In the genomic region with DNA sequence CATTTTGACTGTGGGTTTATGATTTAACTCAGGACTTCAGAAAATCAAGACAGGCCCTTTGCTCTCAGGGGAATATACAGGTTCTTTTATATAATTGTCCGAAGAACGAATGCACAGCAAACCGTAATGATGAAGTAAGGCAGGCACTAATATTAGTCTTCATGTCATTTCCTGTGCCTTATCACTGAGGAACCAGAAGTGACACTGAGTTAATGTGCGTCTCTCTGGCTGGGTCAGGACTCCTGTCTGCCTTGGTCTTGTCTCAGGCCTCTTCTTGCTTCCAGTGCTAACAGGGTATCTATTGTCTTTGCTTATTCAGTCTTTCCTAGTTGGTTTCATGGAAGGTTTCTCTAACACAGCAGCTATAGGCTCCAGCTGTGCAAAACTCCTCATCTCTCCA, we compare ENCODE assay signal across 13 mouse cellular contexts. TPM values are rescaled to one million over a fixed set of nuclear protein-coding genes. Genes with fewer than 3 reads are reported as not detected.
DNase-seq lines count a peak whose midpoint lies in the region; ATAC-seq and TF ChIP-seq lines count a peak whose summit lies in the region.
"Had no signal": no experiment of that assay in that cellular context is flagged by ENCODE, and none has a peak within 500 bp of the region (broad histone marks: within the 10 kb centered on the region; RNA-seq: fewer than 3 reads in every experiment).

No protein-coding gene starts in this region.

- no peaks in the 10 kb centered on the region for H3K36me3 ChIP-seq in forebrain, embryonic 14.5 days (ENCODE audit: control insufficient read depth, insufficient read depth, low read length)
- H3K36me3 ChIP-seq in forebrain, embryonic 16.5 days (ENCODE audit: control insufficient read depth, insufficient read depth) = no peaks in the 10 kb centered on the region
- H3K36me3 ChIP-seq in midbrain, embryonic 14.5 days (ENCODE audit: control insufficient read depth, insufficient read depth, low read length) = no peaks in the 10 kb centered on the region
- H3K36me3 ChIP-seq in midbrain, embryonic 15.5 days (replicated peaks) = no peaks in the 10 kb centered on the region
- H3K36me3 ChIP-seq in liver, embryonic 15.5 days (replicated peaks) = no peaks in the 10 kb centered on the region
- no peaks in the 10 kb centered on the region for H3K36me3 ChIP-seq in splenic B cell, adult 2 months (ENCODE audit: control insufficient read depth, insufficient read depth, low read length, poor library complexity, severe bottlenecking)
- H3K36me3 ChIP-seq: hindbrain, embryonic 15.5 days had no signal

- DNase-seq in forebrain, embryonic 14.5 days (ENCODE audit: low spot score) = no peak
- no peak for DNase-seq in midbrain, embryonic 14.5 days
- peak; percentile 13 for DNase-seq in splenic B cell, adult 2 months (ENCODE audit: low read depth, low spot score)
- DNase-seq in testis, postnatal 14 days (ENCODE audit: low spot score) = no peak
- DNase-seq in cerebellum, adult 2 months = no peak
- DNase-seq: cerebellum, adult 8-10 months; kidney, adult 11 months; kidney, postnatal 10 days; lung, postnatal 36 days had no signal

- H3K4me2 ChIP-seq in forebrain, embryonic 14.5 days (ENCODE audit: low read length) = no peak overlapping the region
- no peak overlapping the region for H3K4me2 ChIP-seq in forebrain, embryonic 16.5 days (ENCODE audit: low read length)
- H3K4me2 ChIP-seq in midbrain, embryonic 14.5 days (ENCODE audit: low read length) = no peak overlapping the region
- H3K4me2 ChIP-seq in midbrain, embryonic 15.5 days = no peak overlapping the region
- H3K4me2 ChIP-seq in liver, embryonic 15.5 days = no peak overlapping the region
- H3K4me2 ChIP-seq: hindbrain, embryonic 15.5 days had no signal

- no peak for TF ChIP-seq POLR2A in cerebellum, adult 2 months (IDR thresholded peaks at IDR 0.05; ENCODE audit: borderline replicate concordance, insufficient read depth, low read length)

- 63% methylated on average over 4 of the region's 4 CpGs for WGBS in forebrain, embryonic 14.5 days
- 39% methylated on average over 4 of the region's 4 CpGs for WGBS in forebrain, embryonic 16.5 days
- WGBS in midbrain, embryonic 14.5 days = 75% methylated on average over 4 of the region's 4 CpGs
- 52% methylated on average over 4 of the region's 4 CpGs for WGBS in midbrain, embryonic 15.5 days
- WGBS in liver, embryonic 15.5 days (ENCODE audit: insufficient replicate concordance) = 13% methylated on average over 4 of the region's 4 CpGs
- WGBS in cerebellum, adult 2 months = 71% methylated on average over 4 of the region's 4 CpGs

- H3K4me3 ChIP-seq in forebrain, embryonic 14.5 days (ENCODE audit: low read depth, low read length) = no peak overlapping the region
- no peak overlapping the region for H3K4me3 ChIP-seq in forebrain, embryonic 16.5 days (replicated peaks; ENCODE audit: low read length)
- H3K4me3 ChIP-seq in midbrain, embryonic 14.5 days (replicated peaks; ENCODE audit: low read depth, low read length) = no peak overlapping the region
- H3K4me3 ChIP-seq in midbrain, embryonic 15.5 days = no peak overlapping the region
- no peak overlapping the region for H3K4me3 ChIP-seq in liver, embryonic 15.5 days (replicated peaks)
- H3K4me3 ChIP-seq in cerebellum, adult 2 months (replicated peaks; ENCODE audit: insufficient read depth, low read depth, low read length) = no peak overlapping the region
- H3K4me3 ChIP-seq: hindbrain, embryonic 15.5 days had no signal

- H3K9ac ChIP-seq in forebrain, embryonic 14.5 days (ENCODE audit: low read length) = no peak overlapping the region
- no peak overlapping the region for H3K9ac ChIP-seq in forebrain, embryonic 16.5 days (replicated peaks; ENCODE audit: low read depth, low read length)
- no peak overlapping the region for H3K9ac ChIP-seq in midbrain, embryonic 14.5 days (replicated peaks; ENCODE audit: low read length)
- no peak overlapping the region for H3K9ac ChIP-seq in midbrain, embryonic 15.5 days
- no peak overlapping the region for H3K9ac ChIP-seq in liver, embryonic 15.5 days
- H3K9ac ChIP-seq: hindbrain, embryonic 15.5 days had no signal

- TF ChIP-seq CTCF in cerebellum, adult 2 months (IDR thresholded peaks at IDR 0.05; ENCODE audit: borderline replicate concordance, insufficient read depth, low read depth, low read length) = no peak

- peaks cover 10% of the 10 kb centered on the region; the same call in 1 of the 2 replicates for H3K4me1 ChIP-seq in forebrain, embryonic 14.5 days (ENCODE audit: control insufficient read depth, insufficient read depth, low read length)
- H3K4me1 ChIP-seq in forebrain, embryonic 16.5 days (replicated peaks; ENCODE audit: control insufficient read depth, insufficient read depth, low read length) = peaks cover 16% of the 10 kb centered on the region
- H3K4me1 ChIP-seq in midbrain, embryonic 14.5 days (ENCODE audit: control insufficient read depth, insufficient read depth, low read length) = peaks cover 8% of the 10 kb centered on the region; the same call in 1 of the 2 replicates
- H3K4me1 ChIP-seq in midbrain, embryonic 15.5 days = peaks cover 20% of the 10 kb centered on the region
- H3K4me1 ChIP-seq in liver, embryonic 15.5 days (replicated peaks) = peaks cover 19% of the 10 kb centered on the region
- H3K4me1 ChIP-seq in cerebellum, adult 2 months (ENCODE audit: control insufficient read depth, insufficient read depth, low read length) = no peaks in the 10 kb centered on the region

- H3K9me3 ChIP-seq in forebrain, embryonic 14.5 days (replicated peaks; ENCODE audit: control insufficient read depth, low read length) = no peaks in the 10 kb centered on the region
- no peaks in the 10 kb centered on the region for H3K9me3 ChIP-seq in forebrain, embryonic 16.5 days (ENCODE audit: control insufficient read depth, low read length)
- H3K9me3 ChIP-seq in midbrain, embryonic 14.5 days (ENCODE audit: control insufficient read depth, low read length) = no peaks in the 10 kb centered on the region
- H3K9me3 ChIP-seq in midbrain, embryonic 15.5 days = no peaks in the 10 kb centered on the region
- no peaks in the 10 kb centered on the region for H3K9me3 ChIP-seq in liver, embryonic 15.5 days (replicated peaks)
- H3K9me3 ChIP-seq: hindbrain, embryonic 15.5 days had no signal

- no peak for ATAC-seq in forebrain, embryonic 14.5 days
- ATAC-seq in forebrain, embryonic 16.5 days = no peak
- ATAC-seq in midbrain, embryonic 14.5 days (ENCODE audit: low FRiP score, low TSS enrichment) = no peak
- ATAC-seq in midbrain, embryonic 15.5 days (replicated peaks) = no peak
- peak; percentile 31; the same call in 1 of the 2 replicates for ATAC-seq in liver, embryonic 15.5 days (ENCODE audit: insufficient read depth)

- H3K27me3 ChIP-seq in forebrain, embryonic 14.5 days (replicated peaks; ENCODE audit: control insufficient read depth, insufficient read depth, low read length) = no peaks in the 10 kb centered on the region
- no peaks in the 10 kb centered on the region for H3K27me3 ChIP-seq in forebrain, embryonic 16.5 days (replicated peaks; ENCODE audit: control insufficient read depth, insufficient read depth, low read length)
- no peaks in the 10 kb centered on the region for H3K27me3 ChIP-seq in midbrain, embryonic 14.5 days (ENCODE audit: control insufficient read depth, insufficient read depth, low read length)
- no peaks in the 10 kb centered on the region for H3K27me3 ChIP-seq in midbrain, embryonic 15.5 days (replicated peaks)
- H3K27me3 ChIP-seq in liver, embryonic 15.5 days = no peaks in the 10 kb centered on the region
- H3K27me3 ChIP-seq in splenic B cell, adult 2 months (ENCODE audit: control insufficient read depth, insufficient read depth, low read length, poor library complexity, severe bottlenecking) = no peaks in the 10 kb centered on the region
- no peaks in the 10 kb centered on the region for H3K27me3 ChIP-seq in cerebellum, adult 2 months (ENCODE audit: control insufficient read depth, insufficient read depth, low read length)
- H3K27me3 ChIP-seq: hindbrain, embryonic 15.5 days had no signal

- peak overlapping the region; percentile 59; the same call in 1 of the 2 replicates for H3K27ac ChIP-seq in forebrain, embryonic 14.5 days (ENCODE audit: low read depth, low read length)
- no peak overlapping the region; the same call in 1 of the 2 replicates for H3K27ac ChIP-seq in forebrain, embryonic 16.5 days (ENCODE audit: low read length)
- H3K27ac ChIP-seq in midbrain, embryonic 14.5 days (replicated peaks; ENCODE audit: low read depth, low read length) = peak overlapping the region; percentile 49; the same call in 1 of the 2 replicates
- H3K27ac ChIP-seq in midbrain, embryonic 15.5 days = no peak overlapping the region
- H3K27ac ChIP-seq in liver, embryonic 15.5 days (replicated peaks) = no peak overlapping the region
- H3K27ac ChIP-seq in cerebellum, adult 2 months (ENCODE audit: insufficient read depth, low read length) = no peak overlapping the region

RNA-seq across cellular contexts. Expression of a gene that starts 41.9 kb away (rescaled TPM):
- 35.8 and 39.4 TPM in 2 replicates for polyA plus RNA-seq in forebrain, embryonic 14.5 days (2014; fragmentation: Nextera tagmentation; extraction: Ambion mirVana)
- polyA plus RNA-seq in forebrain, embryonic 16.5 days (2015; fragmentation: Nextera tagmentation; extraction: Ambion mirVana) = 34.9 and 38.8 TPM in 2 replicates
- 29.0 and 38.7 TPM in 2 replicates for polyA plus RNA-seq in midbrain, embryonic 14.5 days (2014; fragmentation: Nextera tagmentation; extraction: Ambion mirVana)
- 32.7 and 34.3 TPM in 2 replicates for polyA plus RNA-seq in midbrain, embryonic 15.5 days (2015; fragmentation: Nextera tagmentation; extraction: Ambion mirVana)
- polyA plus RNA-seq in liver, embryonic 15.5 days (2015; fragmentation: Nextera tagmentation; extraction: Ambion mirVana) = 25.1 and 25.5 TPM in 2 replicates
- 42.7 and 44.0 TPM in 2 replicates for polyA plus RNA-seq in cerebellum, adult 2 months (2012; rRNA removed)

Comparison
In these comparisons a context has a peak if more than half of its experiments do, and no peak if none do; other contexts are left out.
1. H3K27ac ChIP-seq: peak in forebrain, embryonic 14.5 days (single experiment) and midbrain, embryonic 14.5 days (single experiment); none in forebrain, embryonic 16.5 days (single experiment), midbrain, embryonic 15.5 days (single experiment), liver, embryonic 15.5 days (single experiment) and cerebellum, adult 2 months (single experiment).